Mouse (Mus musculus) G1E (cell line): ENCODE results near the gene Ppara. TPM values are rescaled to one million over a fixed set of nuclear protein-coding genes. Genes with fewer than 3 reads are reported as not detected.

Experiments used
- ATAC-seq: 2 replicates; pipeline ENCODE4 v1.8.0; 2016; ENCODE audit warnings: mild to moderate bottlenecking; ENCODE audit not compliant: insufficient number of reproducible peaks, poor library complexity, low FRiP score, severe bottlenecking; ENCODE audit errors: extremely low read depth
- DNase-seq: peaks from one replicate; pipeline ENCODE4 v3.0.0; 2012; ENCODE audit warnings: low spot score
- H3K27me3 ChIP-seq: 2 replicates; pipeline ENCODE4 v1.6.1; 2012; ENCODE audit warnings: mild to moderate bottlenecking, low read length, inconsistent platforms; ENCODE audit not compliant: insufficient read depth
- H3K36me3 ChIP-seq: replicated peaks from 2 replicates; pipeline ENCODE3; 2012; ENCODE audit warnings: mild to moderate bottlenecking, inconsistent platforms
- H3K4me1 ChIP-seq: 2 replicates; pipeline ENCODE4 v1.6.1; 2012; ENCODE audit warnings: low read depth, low read length, inconsistent platforms, mixed read lengths; ENCODE audit not compliant: insufficient read depth
- H3K4me3 ChIP-seq: 2 replicates; pipeline ENCODE4 v1.5.1; 2012; ENCODE audit warnings: low read depth, mild to moderate bottlenecking, inconsistent platforms, low read length, moderate library complexity, mixed read lengths
- H3K9me3 ChIP-seq: replicated peaks from 2 replicates; pipeline ENCODE4 v1.6.1; 2012; ENCODE audit warnings: inconsistent platforms
- CTCF ChIP-seq: IDR thresholded peaks from 2 replicates; pipeline ENCODE4 v1.5.1; 2012; ENCODE audit warnings: low read depth, low read length, inconsistent platforms, mixed read lengths
- GATA1 ChIP-seq: IDR thresholded peaks from 2 replicates; pipeline ENCODE4 v1.6.1; 2012; ENCODE audit warnings: borderline replicate concordance, low read length, inconsistent platforms, mixed read lengths
- GATA2 ChIP-seq: IDR thresholded peaks from 2 replicates; pipeline ENCODE4 v1.6.1; 2012; ENCODE audit warnings: low read depth, low read length, inconsistent platforms, borderline replicate concordance
- POLR2AphosphoS5 ChIP-seq: IDR thresholded peaks from 2 replicates; pipeline ENCODE4 v1.6.1; 2012; ENCODE audit warnings: low read depth, low read length, inconsistent platforms; ENCODE audit not compliant: insufficient replicate concordance
- TAL1 ChIP-seq: conservative IDR thresholded peaks from 2 replicates; pipeline ENCODE4 v1.6.1; 2012; ENCODE audit warnings: low read depth, low read length, inconsistent platforms, mixed read lengths
- polyA plus RNA-seq: library from polyadenylated mRNA; stranded (reverse); fragments of >175 nt; gene quantifications from 2 replicates; pipeline ENCODE4 v1.2.3, GENCODE M21; 2012
- total RNA-seq, 2 experiments: library from RNA; stranded (forward) in 1 of 2; stranded (reverse) in 1 of 2; fragments of 200-1000 nt in 1 of 2; fragments of >200 nt in 1 of 2; fragmentation: Nextera tagmentation in 1 of 2; gene quantifications; 2 replicates each; pipeline ENCODE4 v1.2.3; 2014 to 2017

The Ppara gene
- total and polyA plus RNA-seq, 3 experiments: 0.11 TPM; not detected in 2

DNA sequence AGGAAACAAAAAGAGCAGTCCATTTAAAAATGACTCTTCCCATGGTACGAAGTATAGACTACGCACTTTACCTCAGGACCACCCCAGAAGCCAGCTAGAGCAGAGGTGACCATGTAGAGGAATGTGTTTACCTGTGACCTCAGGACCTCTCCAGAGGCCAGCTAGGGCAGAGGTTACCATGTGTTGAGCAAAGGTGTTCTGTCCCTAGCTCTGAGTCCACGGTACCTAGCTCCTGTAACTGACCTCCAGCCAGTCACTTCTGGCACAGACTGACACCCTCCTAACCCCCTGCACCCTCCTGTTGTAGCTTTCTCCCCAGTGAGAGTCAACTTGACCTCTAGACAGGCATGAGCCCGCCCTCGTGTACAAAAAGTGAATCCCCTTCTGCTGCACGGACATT is 52.7 kb downstream of the Ppara start:
- TF ChIP-seq POLR2AphosphoS5 (no peak), CTCF (no peak), GATA2 (no peak), TAL1 (no peak), GATA1 (no peak)
- ATAC-seq: no peak
- no peaks in the 10 kb centered on the region for H3K36me3 ChIP-seq
- DNase-seq: no peak
- H3K27me3 ChIP-seq: peaks cover 7% of the 10 kb centered on the region; the same call in 1 of the 2 replicates
- H3K4me3 ChIP-seq: no peak overlapping the region
- H3K4me1 ChIP-seq: no peaks in the 10 kb centered on the region; the same call in 1 of the 2 replicates
- no peaks in the 10 kb centered on the region for H3K9me3 ChIP-seq

DNA sequence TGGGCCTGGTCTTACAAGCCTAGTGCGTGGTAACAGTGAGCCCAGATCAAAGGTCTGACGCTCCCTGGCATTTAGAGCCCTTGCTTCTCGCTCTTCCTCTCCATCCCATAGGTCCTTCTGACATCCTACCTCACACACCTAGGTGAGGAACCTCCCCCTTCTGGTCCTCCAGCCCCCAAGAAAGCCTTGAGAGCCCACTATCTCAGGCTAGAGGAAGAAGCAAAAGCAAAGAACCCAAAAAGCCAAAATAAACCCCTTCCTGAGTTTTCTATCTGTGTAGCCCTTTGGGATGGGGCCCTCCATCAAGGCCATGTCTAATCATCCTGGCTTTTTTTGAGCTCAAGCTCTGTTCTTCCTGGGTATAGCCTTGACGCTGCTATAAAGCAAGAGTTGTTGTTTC is 53.3 kb downstream of the Ppara start:
- Histone ChIP-seq H3K36me3 (no peaks in the 10 kb centered on the region), H3K27me3 (peaks cover 11% of the 10 kb centered on the region; the same call in 1 of the 2 replicates), H3K4me3 (no peak overlapping the region), H3K9me3 (no peaks in the 10 kb centered on the region), H3K4me1 (no peaks in the 10 kb centered on the region; the same call in 1 of the 2 replicates)
- no peak for TF ChIP-seq CTCF
- TF ChIP-seq TAL1: no peak
- no peak for TF ChIP-seq GATA1
- no peak for TF ChIP-seq GATA2
- no peak for TF ChIP-seq POLR2AphosphoS5
- ATAC-seq (no peak), DNase-seq (no peak)

DNA sequence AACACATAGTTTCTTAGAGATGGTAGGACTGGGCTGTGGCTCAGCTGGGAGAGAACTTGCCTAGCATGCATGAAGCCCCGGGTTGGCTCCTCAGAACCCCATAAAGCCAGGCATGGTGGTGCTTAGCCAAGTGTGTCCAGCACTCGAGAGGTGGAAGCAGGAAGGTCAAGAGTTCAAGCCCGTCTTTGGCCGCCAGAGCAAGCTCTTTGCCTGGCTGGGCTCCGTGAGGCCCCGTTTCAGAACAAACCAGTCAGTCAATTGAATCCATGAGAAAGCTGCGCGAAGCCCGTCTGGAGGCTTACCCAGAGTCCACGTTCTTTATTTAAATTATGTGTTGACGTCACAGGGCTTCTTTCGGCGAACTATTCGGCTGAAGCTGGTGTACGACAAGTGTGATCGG is 53.9 kb downstream of the Ppara start:
- TF ChIP-seq CTCF (no peak), GATA1 (no peak), TAL1 (no peak), POLR2AphosphoS5 (no peak), GATA2 (no peak)
- Histone ChIP-seq H3K4me3 (no peak overlapping the region), H3K36me3 (no peaks in the 10 kb centered on the region), H3K27me3 (peaks cover 14% of the 10 kb centered on the region), H3K4me1 (no peaks in the 10 kb centered on the region; the same call in 1 of the 2 replicates), H3K9me3 (no peaks in the 10 kb centered on the region)
- ATAC-seq (no peak), DNase-seq (no peak)

DNA sequence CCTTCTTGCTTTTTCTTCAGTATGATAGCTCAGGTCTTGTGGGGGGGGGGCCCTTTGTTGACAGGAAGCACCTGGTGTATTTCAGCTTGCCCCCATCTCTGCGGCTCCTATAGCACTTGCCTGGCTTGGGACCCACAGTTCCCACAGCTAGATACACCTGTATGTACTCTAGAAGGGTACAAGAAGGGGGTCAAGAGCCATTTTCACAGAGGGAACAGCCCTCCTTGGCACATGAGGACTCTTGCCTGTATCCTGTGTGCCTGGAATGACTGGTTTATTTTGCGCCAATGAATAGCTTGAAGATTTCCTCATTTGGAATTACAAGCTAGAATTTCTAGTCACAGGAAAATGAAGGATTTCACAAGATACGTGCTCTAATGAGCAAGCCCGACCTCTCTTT is 56.7 kb downstream of the Ppara start:
- no peak overlapping the region for H3K4me3 ChIP-seq
- no peak for TF ChIP-seq TAL1
- no peak for TF ChIP-seq CTCF
- no peak for TF ChIP-seq POLR2AphosphoS5
- H3K27me3 ChIP-seq: peaks cover 16% of the 10 kb centered on the region

DNA sequence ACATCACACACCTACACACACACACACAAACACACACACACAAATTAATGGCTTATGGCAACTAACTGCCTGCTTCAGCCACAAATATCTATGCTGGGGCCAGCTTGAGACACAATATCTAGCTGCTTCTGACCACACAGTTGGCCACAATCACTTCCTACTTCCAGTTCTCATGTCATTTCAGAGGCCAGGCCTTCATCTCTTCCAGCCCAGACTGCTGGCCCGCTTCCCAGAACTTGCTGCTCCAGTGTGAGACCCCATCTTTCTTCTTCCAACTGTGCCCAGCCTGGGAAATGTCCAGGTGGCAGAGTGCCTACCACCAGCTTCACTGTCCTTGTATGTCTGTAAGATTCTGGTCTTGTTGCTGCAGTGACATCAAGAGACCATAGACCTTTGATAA is 58.0 kb downstream of the Ppara start:
- no peak overlapping the region for H3K4me3 ChIP-seq
- H3K4me1 ChIP-seq: no peaks in the 10 kb centered on the region
- no peak for DNase-seq
- H3K9me3 ChIP-seq: no peaks in the 10 kb centered on the region
- TF ChIP-seq POLR2AphosphoS5: no peak
- no peak for TF ChIP-seq GATA2
- TF ChIP-seq CTCF: no peak
- no peak for TF ChIP-seq GATA1
- TF ChIP-seq TAL1: no peak
- H3K36me3 ChIP-seq: no peaks in the 10 kb centered on the region
- peaks cover 15% of the 10 kb centered on the region for H3K27me3 ChIP-seq
- ATAC-seq: no peak

More for the DNA sequence above, 56.7 kb downstream of the Ppara start:
- DNase-seq (no peak), ATAC-seq (no peak)
- Histone ChIP-seq H3K9me3 (no peaks in the 10 kb centered on the region), H3K36me3 (no peaks in the 10 kb centered on the region), H3K4me1 (no peaks in the 10 kb centered on the region; the same call in 1 of the 2 replicates)

DNA sequence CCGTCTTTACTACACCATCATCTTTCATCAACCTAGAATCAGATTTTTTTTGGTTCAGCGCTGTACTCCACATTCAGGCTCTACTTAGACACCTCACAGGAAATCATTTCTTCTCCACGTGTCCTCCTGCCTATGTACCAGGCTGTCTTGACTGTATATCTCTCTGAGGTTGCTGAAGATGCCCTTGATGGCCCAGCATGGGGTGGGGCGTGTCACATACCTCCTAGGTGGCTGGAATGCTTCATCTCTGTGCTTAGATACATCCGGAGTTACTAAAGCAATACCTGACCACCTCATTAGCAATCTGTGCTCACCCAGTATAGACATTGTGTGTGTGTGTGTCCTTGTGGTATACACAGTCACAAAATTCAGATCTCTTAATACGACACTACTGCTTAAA is 60.7 kb downstream of the Ppara start:
- TF ChIP-seq GATA1: no peak
- ATAC-seq: no peak
- no peak for DNase-seq
- peaks cover 18% of the 10 kb centered on the region for H3K27me3 ChIP-seq
- H3K36me3 ChIP-seq: no peaks in the 10 kb centered on the region
- H3K4me1 ChIP-seq: no peaks in the 10 kb centered on the region
- no peak overlapping the region for H3K4me3 ChIP-seq
- H3K9me3 ChIP-seq: no peaks in the 10 kb centered on the region

DNA sequence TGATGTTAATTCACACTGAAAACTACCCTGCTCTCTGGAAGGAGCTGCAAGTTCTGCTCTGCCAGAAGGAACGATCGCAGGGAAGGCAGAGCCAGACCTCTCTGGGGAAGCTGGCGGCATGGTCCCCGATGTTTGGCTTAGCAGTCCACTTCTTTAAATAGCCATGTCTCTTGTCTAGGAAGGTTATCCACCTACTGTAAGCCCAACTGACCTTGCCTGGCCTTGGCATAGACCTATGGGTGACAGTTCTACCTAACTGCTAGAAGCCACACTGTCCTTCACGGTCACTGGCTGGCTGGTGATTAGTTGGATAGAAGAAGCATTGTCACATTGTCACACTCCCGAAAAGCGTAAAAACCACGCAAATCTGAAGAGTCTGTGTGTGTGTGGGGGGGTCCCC is 63.9 kb downstream of the Ppara start:
- no peaks in the 10 kb centered on the region for H3K9me3 ChIP-seq
- H3K27me3 ChIP-seq: peaks cover 26% of the 10 kb centered on the region
- no peaks in the 10 kb centered on the region for H3K36me3 ChIP-seq
- no peak for ATAC-seq
- H3K4me1 ChIP-seq: no peaks in the 10 kb centered on the region
- H3K4me3 ChIP-seq: no peak overlapping the region
- no peak for DNase-seq
- TF ChIP-seq GATA1 (no peak), GATA2 (no peak), TAL1 (no peak), POLR2AphosphoS5 (no peak), CTCF (no peak)
